Mouse (Mus musculus): ENCODE measurements around the gene Ssty1. TPM values are rescaled to one million over a fixed set of nuclear protein-coding genes. Genes with fewer than 3 reads are reported as not detected.
"Not testable (repeated sequence)": the region's sequence is repeated elsewhere in the genome, so short reads cannot be mapped to it uniquely, and the experiment has no call there.

The Ssty1 gene
- not detected for total RNA-seq (2021)
- not detected in 2 replicates for polyA plus RNA-seq (2012; rRNA removed)
- long read RNA-seq: 0 reads

DNA sequence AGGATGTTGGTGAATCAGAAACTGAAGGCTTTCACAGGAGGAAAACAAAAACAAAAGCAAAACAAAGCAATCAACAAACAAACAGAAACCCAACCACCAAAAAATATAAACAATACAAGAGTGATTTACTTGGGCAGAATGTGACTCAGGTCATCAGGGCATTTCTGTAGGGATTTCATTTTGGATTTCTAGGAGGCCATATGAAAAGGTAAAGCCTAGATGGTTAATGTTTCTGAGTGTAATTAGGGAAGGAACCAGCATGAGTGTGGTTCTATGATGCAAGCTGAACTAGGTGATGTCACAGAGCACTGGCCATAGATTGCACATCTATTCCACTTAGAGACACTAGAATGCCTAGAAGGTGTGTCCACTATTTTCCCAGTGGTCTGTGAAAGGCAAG, at the start of gene Ssty1:
TSS of gene Ssty1 (plus strand) at position 301 of the 400 bp plus-strand sequence.
- DNase-seq: not testable (repeated sequence)

DNA sequence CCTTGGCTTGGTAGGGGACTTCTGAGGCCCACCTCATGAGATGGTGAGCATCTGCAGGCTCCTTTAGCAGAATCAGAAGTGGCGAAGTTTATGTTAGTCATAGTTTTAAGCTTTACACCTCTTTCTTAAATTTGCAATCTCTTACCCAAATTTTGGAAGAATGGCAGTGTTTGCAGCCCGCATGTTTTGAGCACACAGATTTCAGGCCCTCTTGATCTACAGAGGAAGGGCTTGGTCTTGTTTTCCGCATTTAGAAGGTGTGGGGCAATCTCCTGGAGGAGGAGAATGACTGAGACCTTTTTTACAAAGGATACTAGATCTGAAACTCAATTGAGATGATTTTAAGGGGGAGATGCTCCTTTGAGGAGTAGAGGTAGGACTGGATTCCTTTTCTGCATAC, 27.2 kb upstream of the Ssty1 start, which contains the start of gene Gm21764:
TSS of gene Gm21764 (minus strand) at position 101 of the 400 bp plus-strand sequence.
- not testable (repeated sequence) for DNase-seq

Other genes starting within 250 kb of the Ssty1 start
- gene Gm21904, start 242.8 kb upstream of the Ssty1 start, total RNA-seq (2021): not detected
- not detected in 2 replicates for gene Gm21904, start 242.8 kb upstream of the Ssty1 start, polyA plus RNA-seq (2012; rRNA removed)
- not detected for gene Gm20772, start 214.4 kb upstream of the Ssty1 start, total RNA-seq (2021)
- gene Gm20772, start 214.4 kb upstream of the Ssty1 start, polyA plus RNA-seq (2012; rRNA removed): not detected in 2 replicates
- gene Gm20831, start 214.4 kb upstream of the Ssty1 start, total RNA-seq (2021): not detected
- not detected in 2 replicates for gene Gm20831, start 214.4 kb upstream of the Ssty1 start, polyA plus RNA-seq (2012; rRNA removed)
- gene Srsy, start 151.8 kb upstream of the Ssty1 start, total RNA-seq (2021): not detected
- not detected in 2 replicates for gene Srsy, start 151.8 kb upstream of the Ssty1 start, polyA plus RNA-seq (2012; rRNA removed)
- not detected for gene Gm21764, start 27.3 kb upstream of the Ssty1 start, total RNA-seq (2021)
- gene Gm21764, start 27.3 kb upstream of the Ssty1 start, polyA plus RNA-seq (2012; rRNA removed): not detected in 2 replicates

Measured in adrenal gland, adult 2 months (tissue).